Mouse (Mus musculus) kidney, adult 8-10 months (tissue): ENCODE data around the gene Sdf2l1.
"Not testable (repeated sequence)": the region's sequence is repeated elsewhere in the genome, so short reads cannot be mapped to it uniquely, and the experiment has no call there.

Experiments used
- DNase-seq, 2 experiments: peaks; one replicate each; pipeline ENCODE4 v3.0.0; 2022

The Sdf2l1 gene

DNA sequence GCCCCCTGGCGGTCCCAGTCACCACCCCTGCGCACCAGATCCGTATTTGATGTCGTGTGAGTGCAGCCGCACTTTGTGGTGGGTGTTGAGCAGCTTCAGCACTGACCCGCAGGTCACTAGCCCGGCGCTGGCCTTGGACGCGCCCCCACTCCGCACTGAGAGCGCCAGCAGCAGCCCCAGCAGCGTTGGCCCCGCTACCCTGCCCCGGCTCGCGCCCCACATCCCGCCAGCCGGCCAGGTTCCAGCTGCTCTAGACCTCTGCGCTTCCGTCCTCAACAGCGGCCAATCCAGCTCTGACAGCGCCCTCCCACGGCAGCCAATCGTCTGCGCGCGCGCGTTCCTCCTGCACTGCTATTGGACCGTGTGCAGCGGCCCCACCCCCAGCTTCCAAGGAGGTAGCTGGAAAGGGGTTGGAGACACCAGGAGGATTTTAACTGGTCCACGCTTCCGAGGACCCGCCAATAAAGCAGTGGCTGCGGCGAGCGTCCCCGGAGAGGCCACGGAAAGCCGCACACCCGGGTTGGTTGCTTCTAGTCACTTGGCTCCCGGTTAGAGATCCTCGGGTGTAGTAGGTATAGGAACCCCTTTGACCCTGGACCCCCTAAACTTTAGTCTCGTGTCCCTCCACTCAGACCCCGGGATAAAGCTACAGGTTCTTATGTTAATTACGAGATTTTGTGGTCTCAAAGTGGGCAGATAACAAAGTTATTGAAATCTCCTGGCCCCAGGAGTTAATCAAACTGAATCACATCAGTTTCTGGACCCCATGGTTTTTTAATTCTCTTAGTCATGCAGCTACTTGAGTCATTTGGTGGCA is at the start of gene Sdf2l1:
Sdf2l1 (minus strand) TSS at position 295 of the 817 bp plus-strand sequence.
- peak; percentile 97 to 98 for DNase-seq

GRCm38 (mm10) chr16:17181382-17181781 is 49.2 kb upstream of the Sdf2l1 start:
- no peak for DNase-seq

- DNase-seq: no peak
Observed at GRCm38 (mm10) chr16:17179706-17180105, 47.5 kb upstream of the Sdf2l1 start.

DNA sequence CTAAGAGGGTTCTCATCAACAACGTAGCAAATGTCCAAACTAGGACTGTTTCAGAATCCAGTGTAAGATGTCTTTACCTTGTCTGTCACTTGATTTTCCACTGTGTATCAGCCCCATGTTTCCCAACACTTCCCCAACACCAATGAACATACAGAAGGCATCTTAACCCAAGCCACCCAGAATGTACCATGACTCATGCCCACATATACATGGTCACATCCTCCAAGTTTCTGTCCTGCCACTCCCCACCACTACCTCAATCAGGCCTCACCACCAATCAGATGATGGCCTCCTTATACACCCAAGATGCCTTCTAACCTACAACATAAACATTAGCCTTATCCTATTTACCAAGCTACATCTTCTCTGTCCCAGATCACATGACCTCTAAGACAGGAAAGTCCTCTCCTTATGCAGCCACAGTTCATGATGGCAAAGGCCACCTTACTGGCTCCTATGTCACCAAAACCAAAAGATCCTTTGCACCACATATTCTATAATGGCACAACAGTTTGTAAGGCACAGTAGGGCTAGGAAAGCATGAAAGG is 45.5 kb upstream of the Sdf2l1 start:
- DNase-seq: no peak

DNA sequence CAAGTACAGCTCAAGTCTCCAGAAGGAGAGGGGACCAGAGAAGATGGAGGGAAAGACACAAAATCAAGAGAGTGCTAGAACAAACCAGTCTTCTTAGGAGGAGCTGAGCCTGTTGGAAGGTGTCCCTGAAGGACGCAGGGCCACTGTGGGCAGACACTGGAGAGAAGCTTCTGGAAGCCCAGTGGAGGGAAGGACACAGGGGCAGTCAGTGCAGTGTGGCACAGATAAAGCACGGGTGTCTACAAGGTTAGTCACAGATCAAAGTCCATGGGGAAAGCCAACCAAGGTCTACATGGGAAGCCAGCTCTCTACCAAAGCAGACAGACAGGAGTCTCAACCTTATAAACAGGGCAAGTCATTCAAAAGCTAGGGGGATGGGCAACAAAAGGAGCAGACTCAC is 43.6 kb upstream of the Sdf2l1 start:
- no peak for DNase-seq

DNA sequence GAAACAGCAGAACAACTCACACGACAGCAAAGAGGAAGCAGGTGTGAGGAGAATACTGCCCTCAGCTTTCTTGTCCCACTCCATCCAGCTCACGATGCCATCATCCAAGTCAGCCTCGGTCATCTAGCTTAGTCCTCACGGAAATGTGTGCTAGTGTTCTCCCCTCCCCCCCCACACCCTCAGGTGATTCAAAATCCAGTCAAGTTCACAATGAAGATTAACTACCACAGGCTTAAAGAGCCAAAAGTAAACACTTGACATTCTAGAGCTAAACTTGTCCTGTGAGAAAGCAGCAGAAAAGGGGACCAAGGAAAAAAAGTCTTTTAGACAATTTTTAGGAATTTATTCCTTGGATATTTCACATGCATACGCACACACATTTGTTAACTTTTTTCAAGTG is 35.9 kb upstream of the Sdf2l1 start:
- no peak for DNase-seq

GRCm38 (mm10) chr16:17167179-17167578 is 35.0 kb upstream of the Sdf2l1 start:
- no peak for DNase-seq

DNA sequence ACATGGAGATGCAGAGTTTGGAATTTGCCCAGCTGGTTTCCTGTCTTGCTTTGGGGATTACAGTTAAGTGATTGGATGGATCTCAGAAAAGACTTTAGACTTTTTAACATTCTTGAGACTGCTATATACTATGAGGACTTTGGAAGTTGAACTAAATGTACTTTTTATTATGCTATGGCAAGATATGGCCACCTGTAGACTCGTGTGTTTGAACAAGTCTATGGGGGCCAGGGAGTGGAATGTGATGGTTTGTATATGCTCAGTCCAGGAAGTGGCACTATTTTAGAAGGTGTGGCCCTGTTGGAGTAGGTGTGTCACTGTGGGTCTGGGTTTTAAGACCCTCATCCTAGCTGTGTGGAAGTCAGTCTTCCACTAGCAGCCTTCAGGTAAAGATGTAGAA is 33.3 kb upstream of the Sdf2l1 start:
- not testable (repeated sequence) for DNase-seq

- no peak for DNase-seq
Observed at GRCm38 (mm10) chr16:17154346-17154745, 22.2 kb upstream of the Sdf2l1 start.

GRCm38 (mm10) chr16:17151874-17152273 is 19.7 kb upstream of the Sdf2l1 start:
- no peak for DNase-seq

DNA sequence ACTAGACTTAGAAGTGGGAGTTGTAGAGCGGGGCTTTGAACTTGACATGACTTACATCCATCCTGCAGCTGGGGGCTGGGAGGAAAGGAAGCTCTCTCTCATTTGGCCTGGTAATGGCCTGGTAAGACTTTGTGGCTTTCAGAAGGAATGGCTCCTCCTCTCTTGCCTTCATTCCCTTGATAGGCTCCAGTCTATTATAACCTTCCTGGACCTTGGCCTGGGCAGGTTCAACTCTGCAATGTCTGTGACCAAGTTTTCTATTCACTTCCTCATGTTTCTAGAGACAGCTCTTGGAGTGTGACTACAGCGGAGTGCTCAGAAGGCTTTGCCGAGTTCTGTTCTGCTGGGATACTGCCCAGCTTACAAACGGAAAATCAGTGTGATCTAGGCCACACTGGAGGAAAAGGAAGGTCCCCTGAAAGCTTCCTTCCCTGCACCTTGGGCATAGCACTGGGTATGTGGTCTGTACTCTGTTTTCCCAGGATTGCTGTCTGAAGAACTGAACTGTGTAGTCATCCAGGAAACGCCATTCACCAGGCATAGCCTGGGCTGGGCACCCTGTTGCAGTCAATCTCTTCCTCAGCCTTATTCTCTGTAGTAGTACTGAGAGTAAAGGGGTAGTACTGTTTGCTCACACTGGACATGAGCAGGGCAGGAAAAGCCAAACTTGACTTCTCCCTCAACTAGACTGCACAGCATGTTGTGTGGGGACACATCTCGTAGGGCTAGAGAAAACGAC is 18.5 kb upstream of the Sdf2l1 start:
- peak; percentile 50 to 52 for DNase-seq

GRCm38 (mm10) chr16:17148084-17148483 is 15.9 kb upstream of the Sdf2l1 start:
- DNase-seq: no peak

GRCm38 (mm10) chr16:17147391-17147929 is 15.3 kb upstream of the Sdf2l1 start:
- peak in 1 of 2 experiments; percentile 8 for DNase-seq

DNA sequence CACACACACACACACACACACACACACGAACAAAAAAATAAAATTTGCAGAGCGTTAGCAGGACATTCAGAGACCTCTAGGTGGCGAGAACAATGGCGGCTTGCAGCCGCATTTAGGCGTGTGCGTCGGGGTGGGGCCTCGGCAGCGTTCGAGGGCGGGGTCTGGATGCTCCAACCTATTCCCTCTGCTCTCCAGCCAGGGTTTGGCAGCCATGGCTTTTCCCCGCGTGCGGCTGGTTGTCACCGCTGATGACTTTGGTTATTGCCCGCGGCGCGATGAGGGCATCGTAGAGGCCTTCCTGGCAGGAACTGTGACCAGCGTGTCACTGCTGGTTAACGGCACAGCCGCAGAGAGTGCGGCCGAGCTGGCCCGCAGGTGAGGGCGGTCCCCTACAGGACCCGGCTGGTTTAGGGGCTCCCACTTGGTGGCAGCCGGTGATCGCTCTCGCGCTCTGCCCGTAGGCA is 14.6 kb upstream of the Sdf2l1 start, which contains the start of gene Ccdc116:
Ccdc116 (minus strand) TSS at position 458 of the 464 bp plus-strand sequence.
- peak; percentile 55 to 73 for DNase-seq

DNA sequence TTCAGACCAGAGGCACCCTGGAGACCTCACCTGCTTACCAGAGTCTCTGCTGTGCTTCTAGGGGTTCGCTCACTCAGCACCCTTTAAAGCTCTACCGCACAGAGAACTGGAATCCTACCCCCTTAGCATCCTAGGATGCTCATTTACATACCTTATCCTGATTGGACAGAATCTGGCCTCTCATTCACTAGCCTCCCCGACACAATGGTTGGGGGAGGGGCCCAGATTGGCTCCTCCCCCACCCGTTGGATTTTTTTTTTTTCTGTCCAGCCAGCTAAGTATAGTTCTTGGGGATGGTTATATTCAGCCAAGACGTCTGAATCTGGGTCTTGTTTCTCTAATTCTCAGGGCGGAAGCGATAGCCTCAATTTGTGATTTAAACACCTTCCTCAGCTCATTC is 12.2 kb upstream of the Sdf2l1 start, which contains the start of gene Ydjc:
Ydjc (plus strand) TSS at position 283 of the 400 bp plus-strand sequence.
- DNase-seq: no peak

DNA sequence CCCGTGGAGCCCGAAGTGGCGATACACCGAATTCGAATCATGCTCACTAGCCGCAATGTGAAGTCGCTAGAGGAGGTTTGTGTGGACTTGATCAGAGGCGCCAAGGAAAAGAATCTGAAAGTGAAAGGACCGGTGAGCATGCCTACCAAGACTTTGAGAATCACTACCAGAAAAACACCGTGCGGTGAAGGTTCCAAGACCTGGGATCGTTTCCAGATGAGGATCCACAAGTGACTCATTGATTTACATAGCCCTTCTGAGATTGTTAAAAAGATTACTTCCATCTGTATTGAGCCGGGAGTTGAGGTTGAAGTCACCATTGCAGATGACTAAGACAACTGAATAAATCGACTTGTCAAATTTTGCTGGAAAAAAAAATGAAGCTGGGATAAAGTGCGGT is 5.2 kb upstream of the Sdf2l1 start:
- DNase-seq: no peak

GRCm38 (mm10) chr16:17132906-17133200 is 670 bp upstream of the Sdf2l1 start:
- no peak for DNase-seq

- DNase-seq: no peak
Observed at GRCm38 (mm10) chr16:17131191-17132088, 743 bp downstream of the Sdf2l1 start.

DNA sequence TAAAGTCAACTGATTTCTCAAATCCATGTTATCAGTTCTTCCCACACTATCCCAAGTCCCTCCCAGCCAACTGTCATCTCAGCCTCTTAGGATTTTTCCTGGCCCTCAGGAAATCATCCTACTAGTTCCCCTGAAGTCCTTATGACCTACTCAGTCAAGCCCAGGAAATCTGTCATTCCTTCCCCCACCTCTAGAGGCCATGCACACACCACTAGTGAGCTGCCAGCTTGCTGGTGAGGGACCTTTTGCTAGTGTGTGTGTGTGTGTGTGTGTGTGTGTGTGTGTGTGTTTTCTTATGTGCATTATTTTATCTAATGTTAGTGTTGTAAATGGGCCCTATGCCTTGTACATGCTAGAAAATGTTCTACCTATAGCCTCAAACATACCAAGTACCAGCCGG is 4.9 kb downstream of the Sdf2l1 start:
- peak; percentile 47 to 65 for DNase-seq

- peak; percentile 60 to 68 for DNase-seq
Observed at GRCm38 (mm10) chr16:17124871-17125520, 7.2 kb downstream of the Sdf2l1 start, which contains the start of gene 2610318N02Rik. TSS of gene 2610318N02Rik (minus strand) at chr16:17125167.

GRCm38 (mm10) chr16:17124119-17124870 is 7.9 kb downstream of the Sdf2l1 start:
- no peak for DNase-seq
